Mouse (Mus musculus): ENCODE data around the gene Eva1b.

- TF ChIP-seq CHD2 (IDR thresholded peaks at IDR 0.05; ENCODE audit: low read depth, low read length) (no peak), ZC3H11A (IDR thresholded peaks at IDR 0.05; ENCODE audit: borderline replicate concordance, low read depth, low read length) (no peak), ZNF384 (IDR thresholded peaks at IDR 0.05; ENCODE audit: low read depth, low read length) (no peak), HCFC1 (IDR thresholded peaks at IDR 0.05; ENCODE audit: borderline replicate concordance, insufficient read depth, low read length) (no peak), MAFK (IDR thresholded peaks at IDR 0.05; ENCODE audit: insufficient read depth, low read depth, low read length) (no peak)
These were observed 13.3 kb upstream of the Eva1b start for GRCm38 (mm10) chr4:126134236-126134635.
